Mouse (Mus musculus): ENCODE data around the gene Daam1. TPM values are rescaled to one million over a fixed set of nuclear protein-coding genes. Genes with fewer than 3 reads are reported as not detected.

Gene Daam1
- polyA plus RNA-seq, 1 experiment from 2014 or later = 15.3 TPM

GRCm38 (mm10) chr12:71901211-71901610 is 70.3 kb downstream of the Daam1 start:
- no peaks in the 10 kb centered on the region for H3K9me3 ChIP-seq (ENCODE audit: low read depth, low read length)
- H3K4me3 ChIP-seq (ENCODE audit: low read depth, low read length) = no peak overlapping the region
- WGBS = 80% methylated on average over 7 of the region's 7 CpGs
- H3K4me2 ChIP-seq = no peak overlapping the region
- no peak for ATAC-seq (ENCODE audit: insufficient read depth)
- no peak overlapping the region for H3K27ac ChIP-seq (ENCODE audit: low read depth)
- TF ChIP-seq CTCF (IDR thresholded peaks at IDR 0.05; ENCODE audit: low read depth) = no peak
- peaks cover 11% of the 10 kb centered on the region; the same call in 1 of the 2 replicates for H3K36me3 ChIP-seq (ENCODE audit: insufficient read depth)
- no peaks in the 10 kb centered on the region for H3K4me1 ChIP-seq (ENCODE audit: insufficient read depth)
- no peaks in the 10 kb centered on the region for H3K27me3 ChIP-seq (ENCODE audit: insufficient read depth, low read length)
- no peak for DNase-seq
- H3K9ac ChIP-seq = no peak overlapping the region

DNA sequence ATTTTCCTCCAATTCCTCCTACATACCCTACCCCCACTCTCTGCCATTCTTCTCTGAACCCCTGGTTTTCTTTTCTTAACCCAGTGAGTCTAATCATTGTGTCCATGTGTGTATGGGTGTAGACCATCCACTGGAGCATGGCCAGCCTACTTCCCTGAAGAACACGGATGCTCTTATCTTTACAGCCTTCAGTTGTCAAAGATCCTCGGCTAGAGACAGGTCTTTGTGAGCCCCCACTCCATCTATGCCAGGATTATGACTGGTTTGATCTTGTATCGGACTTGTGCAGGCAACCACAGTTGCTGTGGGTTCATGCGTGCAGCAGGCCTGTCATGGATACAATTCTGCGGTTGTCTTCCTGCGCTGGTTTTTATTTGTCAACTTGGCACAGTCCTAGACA is 71.0 kb downstream of the Daam1 start:
- 87% methylated on average over 6 of the region's 6 CpGs for WGBS
- no peak overlapping the region for H3K27ac ChIP-seq (ENCODE audit: low read depth)
- peaks cover 5% of the 10 kb centered on the region; the same call in 1 of the 2 replicates for H3K4me1 ChIP-seq (ENCODE audit: insufficient read depth)
- H3K27me3 ChIP-seq (ENCODE audit: insufficient read depth, low read length) = no peaks in the 10 kb centered on the region
- no peak for TF ChIP-seq CTCF (IDR thresholded peaks at IDR 0.05; ENCODE audit: low read depth)
- ATAC-seq (ENCODE audit: insufficient read depth) (no peak), DNase-seq (no peak)
- peaks cover 11% of the 10 kb centered on the region; the same call in 1 of the 2 replicates for H3K36me3 ChIP-seq (ENCODE audit: insufficient read depth)
- no peak overlapping the region for H3K9ac ChIP-seq
- no peak overlapping the region for H3K4me3 ChIP-seq (ENCODE audit: low read depth, low read length)
- no peak overlapping the region for H3K4me2 ChIP-seq
- no peaks in the 10 kb centered on the region for H3K9me3 ChIP-seq (ENCODE audit: low read depth, low read length)

GRCm38 (mm10) chr12:71902317-71902716 is 71.4 kb downstream of the Daam1 start:
- no peak overlapping the region for H3K27ac ChIP-seq (ENCODE audit: low read depth)
- peaks cover 8% of the 10 kb centered on the region; the same call in 1 of the 2 replicates for H3K36me3 ChIP-seq (ENCODE audit: insufficient read depth)
- DNase-seq (no peak), ATAC-seq (ENCODE audit: insufficient read depth) (no peak)
- no peak overlapping the region for H3K9ac ChIP-seq
- H3K27me3 ChIP-seq (ENCODE audit: insufficient read depth, low read length) = no peaks in the 10 kb centered on the region
- WGBS = 100% methylated on average over 1 of the region's 1 CpGs
- no peak overlapping the region for H3K4me2 ChIP-seq
- peaks cover 9% of the 10 kb centered on the region; the same call in 1 of the 2 replicates for H3K4me1 ChIP-seq (ENCODE audit: insufficient read depth)
- TF ChIP-seq CTCF (IDR thresholded peaks at IDR 0.05; ENCODE audit: low read depth) = no peak
- no peak overlapping the region for H3K4me3 ChIP-seq (ENCODE audit: low read depth, low read length)
- no peaks in the 10 kb centered on the region for H3K9me3 ChIP-seq (ENCODE audit: low read depth, low read length)

DNA sequence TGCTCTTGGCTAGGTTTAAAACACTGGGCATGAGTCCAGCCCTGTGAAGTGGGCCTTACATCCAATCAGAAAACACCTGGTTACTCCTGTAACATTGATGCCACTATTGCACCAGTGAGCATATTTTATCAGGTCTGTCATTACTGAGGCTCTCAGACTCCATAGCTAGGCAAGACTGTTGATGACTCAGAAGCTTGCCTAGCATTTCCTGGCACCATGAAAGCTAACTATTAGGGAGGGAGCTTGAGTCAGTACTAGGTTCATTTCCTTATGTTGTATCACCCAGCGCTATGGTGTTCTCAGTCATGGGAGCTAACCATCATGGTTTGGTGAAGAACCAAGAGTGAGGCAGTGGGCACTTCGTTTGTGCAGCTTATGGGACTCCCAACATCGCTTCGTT is 72.3 kb downstream of the Daam1 start:
- DNase-seq = no peak
- Histone ChIP-seq H3K4me2 (no peak overlapping the region), H3K27ac (ENCODE audit: low read depth) (no peak overlapping the region), H3K27me3 (ENCODE audit: insufficient read depth, low read length) (no peaks in the 10 kb centered on the region), H3K4me1 (ENCODE audit: insufficient read depth) (peaks cover 13% of the 10 kb centered on the region; the same call in 1 of the 2 replicates), H3K9ac (no peak overlapping the region), H3K36me3 (ENCODE audit: insufficient read depth) (peaks cover 5% of the 10 kb centered on the region; the same call in 1 of the 2 replicates), H3K4me3 (ENCODE audit: low read depth, low read length) (no peak overlapping the region), H3K9me3 (ENCODE audit: low read depth, low read length) (no peaks in the 10 kb centered on the region)
- WGBS = 95% methylated on average over 4 of the region's 4 CpGs
- no peak for TF ChIP-seq CTCF (IDR thresholded peaks at IDR 0.05; ENCODE audit: low read depth)
- no peak for ATAC-seq (ENCODE audit: insufficient read depth)

GRCm38 (mm10) chr12:71904310-71904709 is 73.4 kb downstream of the Daam1 start:
- Histone ChIP-seq H3K4me2 (no peak overlapping the region), H3K4me3 (ENCODE audit: low read depth, low read length) (no peak overlapping the region), H3K4me1 (ENCODE audit: insufficient read depth) (peaks cover 13% of the 10 kb centered on the region; the same call in 1 of the 2 replicates), H3K27ac (ENCODE audit: low read depth) (no peak overlapping the region), H3K9me3 (ENCODE audit: low read depth, low read length) (no peaks in the 10 kb centered on the region), H3K27me3 (ENCODE audit: insufficient read depth, low read length) (no peaks in the 10 kb centered on the region), H3K9ac (no peak overlapping the region), H3K36me3 (ENCODE audit: insufficient read depth) (peaks cover 5% of the 10 kb centered on the region; the same call in 1 of the 2 replicates)
- ATAC-seq (ENCODE audit: insufficient read depth) (no peak), DNase-seq (no peak)
- WGBS = 67% methylated on average over 4 of the region's 4 CpGs
- TF ChIP-seq CTCF (IDR thresholded peaks at IDR 0.05; ENCODE audit: low read depth) = no peak

GRCm38 (mm10) chr12:71904926-71905325 is 74.0 kb downstream of the Daam1 start:
- TF ChIP-seq CTCF (IDR thresholded peaks at IDR 0.05; ENCODE audit: low read depth) = no peak
- Histone ChIP-seq H3K9me3 (ENCODE audit: low read depth, low read length) (no peaks in the 10 kb centered on the region), H3K27me3 (ENCODE audit: insufficient read depth, low read length) (no peaks in the 10 kb centered on the region), H3K4me3 (ENCODE audit: low read depth, low read length) (no peak overlapping the region), H3K9ac (no peak overlapping the region), H3K4me2 (no peak overlapping the region), H3K27ac (ENCODE audit: low read depth) (no peak overlapping the region), H3K36me3 (ENCODE audit: insufficient read depth) (peaks cover 5% of the 10 kb centered on the region; the same call in 1 of the 2 replicates), H3K4me1 (ENCODE audit: insufficient read depth) (peaks cover 13% of the 10 kb centered on the region; the same call in 1 of the 2 replicates)
- WGBS = 71% methylated on average over 4 of the region's 4 CpGs
- ATAC-seq (ENCODE audit: insufficient read depth) (no peak), DNase-seq (no peak)

DNA sequence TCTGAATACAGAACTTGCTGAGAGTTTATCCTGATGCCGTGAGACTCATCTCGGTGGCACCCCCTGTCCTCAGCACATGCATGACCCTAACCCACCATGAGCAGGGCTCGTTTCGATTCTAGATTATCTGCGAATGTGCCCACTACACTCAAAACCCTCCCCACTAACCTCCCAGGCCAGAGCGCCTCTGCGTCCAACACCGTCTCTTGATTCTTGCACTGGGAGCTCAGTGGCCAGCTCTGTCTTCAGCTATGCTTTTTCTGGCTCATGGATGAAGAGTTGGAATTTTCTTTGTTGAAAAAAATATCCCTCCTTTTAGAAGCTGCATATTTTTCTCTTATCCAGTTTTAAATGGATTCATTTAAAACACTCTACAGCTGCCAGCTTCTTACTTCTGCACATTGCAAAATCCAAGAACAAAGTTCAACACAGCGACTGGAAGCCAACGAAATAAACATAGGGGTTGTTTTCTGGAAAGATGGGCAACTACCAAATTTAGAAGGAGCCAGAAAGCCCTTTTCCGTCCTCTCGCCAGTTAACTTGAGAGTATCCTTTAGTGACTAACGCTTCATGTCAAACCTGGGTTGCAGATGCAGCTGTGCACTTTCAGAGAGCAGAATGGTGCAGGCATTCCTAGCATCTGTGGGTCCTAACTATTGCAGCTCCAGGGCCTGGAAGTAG is 74.9 kb downstream of the Daam1 start:
- Histone ChIP-seq H3K27me3 (ENCODE audit: insufficient read depth, low read length) (no peaks in the 10 kb centered on the region), H3K27ac (ENCODE audit: low read depth) (peak overlapping the region; percentile 66), H3K9me3 (ENCODE audit: low read depth, low read length) (no peaks in the 10 kb centered on the region), H3K9ac (no peak overlapping the region), H3K4me3 (ENCODE audit: low read depth, low read length) (no peak overlapping the region), H3K4me2 (no peak overlapping the region), H3K4me1 (ENCODE audit: insufficient read depth) (peaks cover 13% of the 10 kb centered on the region; the same call in 1 of the 2 replicates), H3K36me3 (ENCODE audit: insufficient read depth) (peaks cover 5% of the 10 kb centered on the region; the same call in 1 of the 2 replicates)
- no peak for TF ChIP-seq CTCF (IDR thresholded peaks at IDR 0.05; ENCODE audit: low read depth)
- peak; percentile 53 for DNase-seq
- ATAC-seq (ENCODE audit: insufficient read depth) = no peak
- 64% methylated on average over 13 of the region's 13 CpGs for WGBS

All from lung, embryonic 14.5 days (tissue).